Mouse (Mus musculus) left cerebral cortex, postnatal 25 days (tissue): ENCODE measurements at regions not wholly inside any gene's neighbourhood (a gene's known extent, or its start where the extent isn't known, plus 50 kb on each side); places are given as distances from the start of the nearest gene placed in this dataset.

Source experiments
- DNase-seq, 2 experiments: peaks; one replicate each; pipeline ENCODE4 v3.0.0; 2022; ENCODE audit warnings: low spot score in 2 of 2, mixed read lengths in 1 of 2
- intact Hi-C: fragments of 180-260 bp; cut with DNase I; formaldehyde crosslinking; loops from one replicate; pipeline ENCODE4 v1.15.1; 2025

- no peak for DNase-seq
- intact Hi-C loops: no loop called here
Observed at GRCm38 (mm10) chr13:117152655-117153054, 55.7 kb upstream of the Emb start.

GRCm38 (mm10) chr13:117143828-117144227, 64.5 kb upstream of the Emb start:
- peak; percentile 17 to 35 for DNase-seq

GRCm38 (mm10) chr13:117143255-117143654, 65.1 kb upstream of the Emb start:
- intact Hi-C loops: no loop called here
- no peak for DNase-seq

More at GRCm38 (mm10) chr13:117143828-117144227, 64.5 kb upstream of the Emb start:
- intact Hi-C loops: no loop called here

GRCm38 (mm10) chr13:117134352-117134751, 74.0 kb upstream of the Emb start:
- intact Hi-C loops: no loop called here
- no peak for DNase-seq

GRCm38 (mm10) chr13:117132123-117132522, 76.2 kb upstream of the Emb start:
- intact Hi-C loops: no loop called here
- DNase-seq: no peak

- intact Hi-C loops: no loop called here
- no peak for DNase-seq
Observed at GRCm38 (mm10) chr13:117127813-117128549, 80.4 kb upstream of the Emb start.

GRCm38 (mm10) chr13:117127116-117127728, 81.1 kb upstream of the Emb start:
- no peak for DNase-seq
- intact Hi-C loops: no loop called here

- DNase-seq: no peak
- intact Hi-C loops: no loop called here
Observed at GRCm38 (mm10) chr13:117119636-117120035, 88.7 kb upstream of the Emb start.

- no peak for DNase-seq
- intact Hi-C loops: loop anchor here (5.0 kb wide), 1 partner anchor 67 kb away; no protein-coding TSS in a partner anchor
Observed at GRCm38 (mm10) chr13:117114797-117115196, 89.5 kb upstream of the Parp8 start.

- peak; percentile 16 to 64 for DNase-seq
- intact Hi-C loops: loop anchor here (5.0 kb wide), 1 partner anchor 65 kb away; no protein-coding TSS in a partner anchor
Observed at GRCm38 (mm10) chr13:117112424-117112823, 87.1 kb upstream of the Parp8 start.

- intact Hi-C loops: no loop called here
- no peak for DNase-seq
Observed at GRCm38 (mm10) chr13:117105151-117105660, 79.9 kb upstream of the Parp8 start.

GRCm38 (mm10) chr13:117094773-117095172, 69.4 kb upstream of the Parp8 start:
- DNase-seq: no peak
- intact Hi-C loops: no loop called here

- DNase-seq: no peak
- intact Hi-C loops: no loop called here
Observed at GRCm38 (mm10) chr13:117088629-117089028, 63.3 kb upstream of the Parp8 start.

GRCm38 (mm10) chr13:117082758-117083157, 57.4 kb upstream of the Parp8 start:
- intact Hi-C loops: no loop called here
- no peak for DNase-seq

GRCm38 (mm10) chr13:117079316-117079715, 54.0 kb upstream of the Parp8 start:
- DNase-seq: peak in 1 of 2 experiments; percentile 10
- intact Hi-C loops: no loop called here
